Mouse (Mus musculus): ENCODE data around the gene Apoa1. TPM values are rescaled to one million over a fixed set of nuclear protein-coding genes. Genes with fewer than 3 reads are reported as not detected.
A peak's percentile ranks its signal among the peaks of the same experiment; 100 is the strongest.

Apoa1 gene
- total RNA-seq (2021) = not detected
- long read RNA-seq, experiment 1 = 0 reads
- long read RNA-seq, experiment 2 = 0 reads

GRCm38 (mm10) chr9:46228491-46228890 is at the start of gene Apoa1:
Apoa1 (plus strand) TSS chr9:46228580.
- no peak for TF ChIP-seq CTCF (IDR thresholded peaks at IDR 0.05)
- H3K4me3 ChIP-seq = no peak within 1 kb of the TSS
- DNase-seq = no peak
- intact Hi-C loops (cut with DNase I) = no loop called here
- no peak within 1 kb of the TSS for H3K27ac ChIP-seq

- intact Hi-C loops (cut with DNase I) = no loop called here
- Histone ChIP-seq H3K27ac (no peak overlapping the region), H3K4me3 (no peak overlapping the region)
- no peak for TF ChIP-seq CTCF (IDR thresholded peaks at IDR 0.05)
- no peak for DNase-seq
Measured at GRCm38 (mm10) chr9:46178595-46178994, 49.8 kb upstream of the Apoa1 start.

GRCm38 (mm10) chr9:46181297-46181696 is 47.1 kb upstream of the Apoa1 start:
- H3K27ac ChIP-seq = no peak overlapping the region
- TF ChIP-seq CTCF (IDR thresholded peaks at IDR 0.05) = no peak
- no peak for DNase-seq
- intact Hi-C loops (cut with DNase I) = loop anchor here (5.0 kb wide), 1 partner anchor 59 kb away; no protein-coding TSS in a partner anchor
- H3K4me3 ChIP-seq = no peak overlapping the region

GRCm38 (mm10) chr9:46184542-46184941 is 43.8 kb upstream of the Apoa1 start:
- Histone ChIP-seq H3K4me3 (no peak overlapping the region), H3K27ac (peak overlapping the region; percentile 25; the same call in 1 of the 2 replicates)
- intact Hi-C loops (cut with DNase I) = loop anchor here (5.0 kb wide), 1 partner anchor 62 kb away; no protein-coding TSS in a partner anchor
- TF ChIP-seq CTCF (IDR thresholded peaks at IDR 0.05) = no peak
- DNase-seq = no peak

- Histone ChIP-seq H3K4me3 (no peak overlapping the region), H3K27ac (peak overlapping the region; percentile 25; the same call in 1 of the 2 replicates)
- TF ChIP-seq CTCF (IDR thresholded peaks at IDR 0.05) = peak; percentile 65
- no peak for DNase-seq
- intact Hi-C loops (cut with DNase I) = no loop called here
Measured at GRCm38 (mm10) chr9:46185191-46185590, 43.2 kb upstream of the Apoa1 start.

GRCm38 (mm10) chr9:46186387-46186786 is 42.0 kb upstream of the Apoa1 start:
- peak; percentile 50 for TF ChIP-seq CTCF (IDR thresholded peaks at IDR 0.05)
- no peak for DNase-seq
- Histone ChIP-seq H3K4me3 (no peak overlapping the region), H3K27ac (no peak overlapping the region)
- intact Hi-C loops (cut with DNase I) = no loop called here

- Histone ChIP-seq H3K27ac (peak overlapping the region; percentile 38), H3K4me3 (no peak overlapping the region)
- DNase-seq = peak; percentile 36
- TF ChIP-seq CTCF (IDR thresholded peaks at IDR 0.05) = no peak
- intact Hi-C loops (cut with DNase I) = no loop called here
Measured at GRCm38 (mm10) chr9:46188370-46188769, 40.0 kb upstream of the Apoa1 start.

GRCm38 (mm10) chr9:46188956-46189355 is 39.4 kb upstream of the Apoa1 start:
- no peak for DNase-seq
- no peak overlapping the region for H3K4me3 ChIP-seq
- no peak for TF ChIP-seq CTCF (IDR thresholded peaks at IDR 0.05)
- intact Hi-C loops (cut with DNase I) = no loop called here
- no peak overlapping the region for H3K27ac ChIP-seq

GRCm38 (mm10) chr9:46189381-46189780 is 39.0 kb upstream of the Apoa1 start:
- no peak overlapping the region for H3K4me3 ChIP-seq
- intact Hi-C loops (cut with DNase I) = no loop called here
- DNase-seq = no peak
- no peak overlapping the region for H3K27ac ChIP-seq
- no peak for TF ChIP-seq CTCF (IDR thresholded peaks at IDR 0.05)

- intact Hi-C loops (cut with DNase I) = loop anchor here (5.0 kb wide), 1 partner anchor 56 kb away; no protein-coding TSS in a partner anchor
- TF ChIP-seq CTCF (IDR thresholded peaks at IDR 0.05) = no peak
- Histone ChIP-seq H3K27ac (no peak overlapping the region; the same call in 1 of the 2 replicates), H3K4me3 (no peak overlapping the region)
- no peak for DNase-seq
Measured at GRCm38 (mm10) chr9:46191234-46191633, 37.1 kb upstream of the Apoa1 start.

- no peak overlapping the region for H3K27ac ChIP-seq
- H3K4me3 ChIP-seq = no peak overlapping the region
- intact Hi-C loops (cut with DNase I) = loop anchor here (1.0 to 5.0 kb wide), 2 partner anchors 56 to 188 kb away; no protein-coding TSS in a partner anchor
- TF ChIP-seq CTCF (IDR thresholded peaks at IDR 0.05) = peak; percentile 73
- no peak for DNase-seq
Measured at GRCm38 (mm10) chr9:46191644-46192043, 36.7 kb upstream of the Apoa1 start.

GRCm38 (mm10) chr9:46192642-46193041 is 35.7 kb upstream of the Apoa1 start:
- no peak for TF ChIP-seq CTCF (IDR thresholded peaks at IDR 0.05)
- no peak for DNase-seq
- intact Hi-C loops (cut with DNase I) = loop anchor here (1.0 to 5.0 kb wide), 2 partner anchors 55 to 189 kb away; no protein-coding TSS in a partner anchor
- Histone ChIP-seq H3K27ac (no peak overlapping the region), H3K4me3 (no peak overlapping the region)

- no peak for DNase-seq
- intact Hi-C loops (cut with DNase I) = loop anchor here (5.0 kb wide), 1 partner anchor 52 kb away; no protein-coding TSS in a partner anchor
- Histone ChIP-seq H3K4me3 (no peak overlapping the region), H3K27ac (no peak overlapping the region)
- TF ChIP-seq CTCF (IDR thresholded peaks at IDR 0.05) = no peak
Measured at GRCm38 (mm10) chr9:46194809-46195208, 33.6 kb upstream of the Apoa1 start.

GRCm38 (mm10) chr9:46196699-46197169 is 31.6 kb upstream of the Apoa1 start:
- peak; percentile 56 for DNase-seq
- no peak for TF ChIP-seq CTCF (IDR thresholded peaks at IDR 0.05)
- peak overlapping the region; percentile 84 for H3K27ac ChIP-seq
- intact Hi-C loops (cut with DNase I) = no loop called here
- H3K4me3 ChIP-seq = peak overlapping the region; percentile 35; the same call in 1 of the 2 replicates

Data from gastrocnemius, adult 2 months (tissue).